Mouse (Mus musculus) C2C12 (cell line): ENCODE results near the gene Rab11b.
A peak's percentile ranks its signal among the peaks of the same experiment; 100 is the strongest.

Experiments
- CTCF ChIP-seq: IDR thresholded peaks from one replicate; pipeline ENCODE4 v1.5.1; 2011; ENCODE audit not compliant: control insufficient read depth, insufficient read depth, insufficient read length
- MYOG ChIP-seq: IDR thresholded peaks from one replicate; pipeline ENCODE4 v1.6.1; 2011; ENCODE audit not compliant: control insufficient read depth, insufficient read length; ENCODE audit errors: extremely low read depth
- USF1 ChIP-seq: IDR thresholded peaks from one replicate; pipeline ENCODE4 v1.6.1; 2011; ENCODE audit warnings: low read depth, mild to moderate bottlenecking, control low read depth, moderate library complexity

DNA sequence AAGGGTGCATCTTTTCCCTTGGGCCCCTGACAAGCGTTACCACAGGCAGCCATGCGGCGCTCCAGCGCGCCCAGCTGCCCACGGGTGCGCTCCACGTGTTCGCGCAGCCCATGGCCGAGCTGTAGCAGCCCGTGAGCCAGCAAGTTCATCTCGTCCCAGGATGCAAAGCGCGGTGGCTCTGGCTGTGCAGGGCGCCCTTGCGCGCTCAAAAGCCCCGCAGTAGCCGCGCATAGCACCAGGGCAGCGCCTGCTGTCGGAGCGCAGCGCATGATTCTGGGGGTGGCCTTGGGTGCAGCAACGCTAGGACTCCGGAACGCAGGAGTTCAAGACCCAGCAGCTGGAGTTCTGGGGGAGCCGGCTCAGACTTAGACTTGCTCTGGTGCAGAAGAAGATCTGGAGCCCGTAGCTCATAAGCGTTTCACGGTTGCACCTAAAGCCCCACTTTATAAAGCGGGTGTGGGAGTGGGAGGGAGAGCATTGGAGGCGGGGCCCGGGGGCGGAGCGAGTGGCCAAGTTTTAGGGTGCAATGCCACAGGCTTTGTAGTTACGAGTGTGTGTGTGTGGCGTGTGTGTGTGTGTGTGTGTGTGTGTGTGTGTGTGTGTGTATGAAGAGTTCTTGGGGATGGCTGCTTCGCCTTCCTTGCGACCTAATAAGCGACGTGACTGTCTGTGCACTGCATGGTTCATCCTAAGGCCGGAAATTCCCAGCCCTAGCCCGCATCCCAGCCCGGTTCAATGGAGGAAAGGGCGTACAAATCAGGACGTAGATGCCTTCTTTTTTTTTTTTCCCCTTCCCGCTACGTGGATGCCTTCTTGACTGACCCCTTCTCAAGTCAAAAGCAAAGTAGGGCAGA lies 21.0 kb upstream of the Rab11b start, which contains the start of gene Angptl4:
- TF ChIP-seq USF1: peak; percentile 32
- no peak for TF ChIP-seq CTCF
- no peak for TF ChIP-seq MYOG
